Mouse (Mus musculus) lung, adult 2 months (tissue): ENCODE measurements around the gene Esrrg. TPM values are rescaled to one million over a fixed set of nuclear protein-coding genes. Genes with fewer than 3 reads are reported as not detected.

Experiments used
- DNase-seq: peaks from one replicate; pipeline ENCODE4 v3.0.0; 2022
- H3K4me1 ChIP-seq: fragments of 200-500 bp; 2 replicates; pipeline ENCODE4 v1.6.1; 2011; ENCODE audit warnings: low read length; ENCODE audit not compliant: control insufficient read depth, insufficient read depth
- H3K4me3 ChIP-seq: fragments of 200-500 bp; replicated peaks from 2 replicates; pipeline ENCODE3; 2011; ENCODE audit warnings: low read depth, mild to moderate bottlenecking, control low read depth, low read length; ENCODE audit errors: extremely low read depth
- CTCF ChIP-seq: fragments of 200-500 bp; IDR thresholded peaks from 2 replicates; pipeline ENCODE4 v1.5.1; 2011; ENCODE audit warnings: mild to moderate bottlenecking, low read length, control low read depth; ENCODE audit not compliant: insufficient read depth
- POLR2A ChIP-seq: fragments of 200-500 bp; IDR thresholded peaks from 2 replicates; pipeline ENCODE4 v1.6.1; 2011; ENCODE audit warnings: low read depth, mild to moderate bottlenecking, control low read depth, low read length, borderline replicate concordance; ENCODE audit errors: extremely low read depth
- WGBS: fragments of 180-500 bp; shearing (Covaris S2); methylation state at CpG from one replicate; pipeline ENCODE4 v1.1.7; 2018; 5-methylcytosine and 5-hydroxymethylcytosine counted together
- polyA plus RNA-seq: library from polyadenylated mRNA; depleted of rRNA; stranded (reverse); fragments of >200 nt; gene quantifications from 2 replicates; pipeline ENCODE4 v1.2.3, GENCODE M21; 2012

Esrrg gene
- polyA plus RNA-seq, 1 experiment = 1.3 TPM

- WGBS = 73% methylated on average over 10 of the region's 10 CpGs
Observed at GRCm38 (mm10) chr1:188261903-188262682, 653.5 kb downstream of the Esrrg start, which contains the start of gene Ush2a. Gene Ush2a, plus strand, starts transcription at chr1:188262023.

More at GRCm38 (mm10) chr1:188261903-188262682, 653.5 kb downstream of the Esrrg start, which contains the start of gene Ush2a:
- H3K4me1 ChIP-seq = no peaks in the 10 kb centered on the region
- DNase-seq = no peak
- H3K4me3 ChIP-seq = no peak within 1 kb of the TSS
- TF ChIP-seq CTCF (no peak), POLR2A (no peak)
